Mouse (Mus musculus): ENCODE data around the gene Gm20509. TPM values are rescaled to one million over a fixed set of nuclear protein-coding genes. Genes with fewer than 3 reads are reported as not detected.
"Not testable (repeated sequence)": the region's sequence is repeated elsewhere in the genome, so short reads cannot be mapped to it uniquely, and the experiment has no call there.

Gene Gm20509
- total RNA-seq (2022), result not detected

- DNase-seq (ENCODE audit: low spot score in 2 of 2), result no peak
Observed at GRCm38 (mm10) chr9:73102181-73102580, at the start of gene Gm20509. Gene Gm20509, plus strand, starts transcription at chr9:73102470.

GRCm38 (mm10) chr9:73055441-73055911 is 46.8 kb upstream of the Gm20509 start:
- no peak for DNase-seq (ENCODE audit: low spot score in 2 of 2)

- DNase-seq (ENCODE audit: low spot score in 2 of 2), result no peak
Observed at GRCm38 (mm10) chr9:73059224-73059623, 43.0 kb upstream of the Gm20509 start.

- no peak for DNase-seq (ENCODE audit: low spot score in 2 of 2)
Observed at GRCm38 (mm10) chr9:73063621-73064290, 38.5 kb upstream of the Gm20509 start.

- no peak for DNase-seq (ENCODE audit: low spot score in 2 of 2)
Observed at GRCm38 (mm10) chr9:73067086-73067485, 35.2 kb upstream of the Gm20509 start.

GRCm38 (mm10) chr9:73068230-73068679 is 34.0 kb upstream of the Gm20509 start:
- no peak for DNase-seq (ENCODE audit: low spot score in 2 of 2)

GRCm38 (mm10) chr9:73068688-73069087 is 33.6 kb upstream of the Gm20509 start:
- DNase-seq (ENCODE audit: low spot score in 2 of 2), result no peak

GRCm38 (mm10) chr9:73070971-73071659 is 31.2 kb upstream of the Gm20509 start:
- no peak for DNase-seq (ENCODE audit: low spot score in 2 of 2)

- DNase-seq (ENCODE audit: low spot score in 2 of 2), result no peak
Observed at GRCm38 (mm10) chr9:73072426-73072825, 29.8 kb upstream of the Gm20509 start.

- no peak for DNase-seq (ENCODE audit: low spot score in 2 of 2)
Observed at GRCm38 (mm10) chr9:73073169-73073568, 29.1 kb upstream of the Gm20509 start.

GRCm38 (mm10) chr9:73079349-73079748 is 22.9 kb upstream of the Gm20509 start:
- DNase-seq (ENCODE audit: low spot score in 2 of 2), result not testable (repeated sequence)

- no peak for DNase-seq (ENCODE audit: low spot score in 2 of 2)
Observed at GRCm38 (mm10) chr9:73079801-73080325, 22.4 kb upstream of the Gm20509 start.

- no peak for DNase-seq (ENCODE audit: low spot score in 2 of 2)
Observed at GRCm38 (mm10) chr9:73082291-73083000, 19.8 kb upstream of the Gm20509 start.

GRCm38 (mm10) chr9:73083956-73084355 is 18.3 kb upstream of the Gm20509 start:
- no peak for DNase-seq (ENCODE audit: low spot score in 2 of 2)

GRCm38 (mm10) chr9:73085845-73086244 is 16.4 kb upstream of the Gm20509 start:
- DNase-seq (ENCODE audit: low spot score in 2 of 2), result no peak

- no peak for DNase-seq (ENCODE audit: low spot score in 2 of 2)
Observed at GRCm38 (mm10) chr9:73087121-73087520, 15.1 kb upstream of the Gm20509 start.

- no peak for DNase-seq (ENCODE audit: low spot score in 2 of 2)
Observed at GRCm38 (mm10) chr9:73087581-73087980, 14.7 kb upstream of the Gm20509 start.

- no peak for DNase-seq (ENCODE audit: low spot score in 2 of 2)
Observed at GRCm38 (mm10) chr9:73089222-73089920, 12.9 kb upstream of the Gm20509 start.

GRCm38 (mm10) chr9:73090121-73090520 is 12.1 kb upstream of the Gm20509 start:
- no peak for DNase-seq (ENCODE audit: low spot score in 2 of 2)

- DNase-seq (ENCODE audit: low spot score in 2 of 2), result no peak
Observed at GRCm38 (mm10) chr9:73091747-73092146, 10.5 kb upstream of the Gm20509 start.

GRCm38 (mm10) chr9:73094580-73094979 is 7.7 kb upstream of the Gm20509 start:
- no peak for DNase-seq (ENCODE audit: low spot score in 2 of 2)

Measured in gastrocnemius, adult 8-10 months (tissue).